Mouse (Mus musculus): Measurements from ENCODE around the gene Smyd1. TPM values are rescaled to one million over a fixed set of nuclear protein-coding genes. Genes with fewer than 3 reads are reported as not detected.

The Smyd1 gene
- polyA plus RNA-seq, 1 experiment from 2014 or later: 0.56 TPM

DNA sequence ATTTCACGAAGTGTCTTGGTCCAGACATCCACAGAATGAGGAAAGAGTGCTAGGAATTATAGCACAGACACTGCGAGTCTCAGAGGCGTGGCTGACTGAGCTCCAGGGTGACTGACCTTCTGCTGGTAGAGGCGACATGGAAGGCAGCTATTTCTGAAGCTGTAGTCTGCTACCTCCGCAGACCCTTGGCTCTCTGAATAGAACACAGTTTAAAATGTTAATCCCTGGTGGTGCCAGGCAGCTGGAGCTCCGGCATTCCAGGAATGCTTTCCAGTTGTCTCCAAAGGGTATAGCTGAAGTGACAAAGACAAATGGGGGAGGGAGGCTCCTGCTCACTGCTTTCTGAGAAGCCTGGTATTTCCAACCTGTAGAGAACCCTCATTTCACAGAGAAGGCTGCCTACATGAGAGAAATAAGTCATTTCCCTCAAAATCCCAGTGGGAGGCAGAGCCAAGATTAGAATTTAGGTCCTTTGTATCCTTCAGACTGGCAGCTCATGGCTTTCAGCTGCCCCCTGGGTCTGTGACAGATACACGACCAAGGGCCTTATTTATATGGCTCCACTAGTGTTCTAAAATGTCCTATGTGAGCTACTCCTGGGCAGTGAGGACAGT is 94.8 kb downstream of the Smyd1 start:
- DNase-seq (ENCODE audit: low spot score) (no peak), ATAC-seq (ENCODE audit: low FRiP score, low TSS enrichment) (no peak)
- Histone ChIP-seq H3K9me3 (ENCODE audit: control insufficient read depth, low read length) (no peaks in the 10 kb centered on the region), H3K27me3 (ENCODE audit: control insufficient read depth, insufficient read depth, low read length) (no peaks in the 10 kb centered on the region), H3K4me2 (replicated peaks; ENCODE audit: low read depth) (no peak overlapping the region), H3K27ac (replicated peaks) (no peak overlapping the region), H3K36me3 (ENCODE audit: control insufficient read depth, insufficient read depth, low read length) (no peaks in the 10 kb centered on the region), H3K4me1 (replicated peaks; ENCODE audit: control insufficient read depth, insufficient read depth) (no peaks in the 10 kb centered on the region), H3K4me3 (ENCODE audit: low read depth, low read length) (no peak overlapping the region), H3K9ac (ENCODE audit: low read length) (no peak overlapping the region; the same call in 1 of the 2 replicates)
- TF ChIP-seq EP300 (optimal IDR thresholded peaks at IDR 0.05) (no peak), CTCF (IDR thresholded peaks at IDR 0.05; ENCODE audit: low read depth) (no peak)
- 18% methylated on average over 7 of the region's 7 CpGs for WGBS

DNA sequence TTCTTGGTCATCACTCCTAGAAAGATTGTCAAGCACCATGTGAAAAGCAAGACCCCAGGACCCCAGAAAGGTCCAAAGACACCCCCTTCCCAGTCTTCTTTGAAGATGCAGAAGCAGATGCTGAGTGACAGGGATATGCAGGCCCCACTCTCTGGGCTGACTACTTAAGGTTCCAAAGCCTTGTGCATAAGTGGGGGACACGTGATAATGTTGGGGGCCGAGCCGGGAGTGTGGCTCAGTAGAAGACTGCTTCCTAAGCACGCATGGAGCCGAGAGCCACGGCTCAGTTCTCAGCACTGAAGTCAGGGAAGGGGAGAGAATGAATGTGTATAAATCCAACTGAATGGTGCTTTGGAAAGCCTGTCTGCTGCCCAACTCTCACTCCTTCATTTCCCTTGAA is 95.5 kb downstream of the Smyd1 start:
- 48% methylated on average over 6 of the region's 6 CpGs for WGBS
- H3K9ac ChIP-seq (ENCODE audit: low read length): no peak overlapping the region
- H3K27ac ChIP-seq (replicated peaks): no peak overlapping the region
- H3K4me3 ChIP-seq (ENCODE audit: low read depth, low read length): no peak overlapping the region
- no peaks in the 10 kb centered on the region for H3K27me3 ChIP-seq (ENCODE audit: control insufficient read depth, insufficient read depth, low read length)
- no peaks in the 10 kb centered on the region for H3K4me1 ChIP-seq (replicated peaks; ENCODE audit: control insufficient read depth, insufficient read depth)
- ATAC-seq (ENCODE audit: low FRiP score, low TSS enrichment) (no peak), DNase-seq (ENCODE audit: low spot score) (no peak)
- no peak overlapping the region for H3K4me2 ChIP-seq (replicated peaks; ENCODE audit: low read depth)
- H3K36me3 ChIP-seq (ENCODE audit: control insufficient read depth, insufficient read depth, low read length): no peaks in the 10 kb centered on the region
- H3K9me3 ChIP-seq (ENCODE audit: control insufficient read depth, low read length): no peaks in the 10 kb centered on the region
- no peak for TF ChIP-seq EP300 (optimal IDR thresholded peaks at IDR 0.05)
- no peak for TF ChIP-seq CTCF (IDR thresholded peaks at IDR 0.05; ENCODE audit: low read depth)

DNA sequence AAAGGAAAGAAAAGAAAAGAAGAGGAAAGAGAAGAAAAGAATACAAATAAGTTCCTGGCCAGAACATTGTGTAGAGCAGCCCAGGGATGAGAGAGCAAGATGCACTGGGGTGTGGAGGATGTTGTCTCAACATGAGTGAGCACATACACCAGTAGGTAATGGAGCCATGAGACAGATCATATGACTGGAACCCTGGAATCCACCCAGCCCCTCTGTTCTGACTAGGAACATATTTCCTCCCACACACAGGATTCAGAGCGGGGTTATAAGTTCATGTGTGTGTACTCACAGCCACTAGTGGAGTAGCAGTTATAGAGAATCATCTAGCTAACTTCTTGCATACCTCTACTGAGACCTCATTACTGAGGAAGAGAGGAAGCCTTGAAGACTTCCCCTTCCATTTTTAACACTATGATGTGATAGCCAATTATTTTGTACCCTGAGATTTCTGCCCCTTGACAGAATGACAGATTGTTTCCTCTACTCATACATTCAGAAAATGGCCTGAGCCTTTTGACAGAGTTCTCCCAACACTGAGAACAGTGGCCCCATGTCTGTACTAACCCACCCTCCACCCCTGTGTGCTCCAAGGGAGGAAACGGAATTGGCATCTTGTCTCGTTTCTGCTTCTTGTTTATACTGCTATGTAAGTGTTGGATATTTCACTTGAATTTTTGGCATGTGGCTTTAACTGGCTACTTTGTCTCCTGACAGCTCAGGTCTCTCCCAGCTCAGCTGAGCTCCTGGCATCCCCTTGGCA is 97.7 kb downstream of the Smyd1 start:
- no peak overlapping the region for H3K9ac ChIP-seq (ENCODE audit: low read length)
- no peak overlapping the region for H3K4me3 ChIP-seq (ENCODE audit: low read depth, low read length)
- H3K9me3 ChIP-seq (ENCODE audit: control insufficient read depth, low read length): no peaks in the 10 kb centered on the region
- no peak overlapping the region for H3K4me2 ChIP-seq (replicated peaks; ENCODE audit: low read depth)
- WGBS: 44% methylated on average over 3 of the region's 3 CpGs
- ATAC-seq (ENCODE audit: low FRiP score, low TSS enrichment) (peak; percentile 63; the same call in 1 of the 2 replicates), DNase-seq (ENCODE audit: low spot score) (no peak)
- no peaks in the 10 kb centered on the region for H3K4me1 ChIP-seq (replicated peaks; ENCODE audit: control insufficient read depth, insufficient read depth)
- no peaks in the 10 kb centered on the region for H3K36me3 ChIP-seq (ENCODE audit: control insufficient read depth, insufficient read depth, low read length)
- no peak overlapping the region for H3K27ac ChIP-seq (replicated peaks)
- H3K27me3 ChIP-seq (ENCODE audit: control insufficient read depth, insufficient read depth, low read length): no peaks in the 10 kb centered on the region
- TF ChIP-seq CTCF (IDR thresholded peaks at IDR 0.05; ENCODE audit: low read depth) (no peak), EP300 (optimal IDR thresholded peaks at IDR 0.05) (no peak)

DNA sequence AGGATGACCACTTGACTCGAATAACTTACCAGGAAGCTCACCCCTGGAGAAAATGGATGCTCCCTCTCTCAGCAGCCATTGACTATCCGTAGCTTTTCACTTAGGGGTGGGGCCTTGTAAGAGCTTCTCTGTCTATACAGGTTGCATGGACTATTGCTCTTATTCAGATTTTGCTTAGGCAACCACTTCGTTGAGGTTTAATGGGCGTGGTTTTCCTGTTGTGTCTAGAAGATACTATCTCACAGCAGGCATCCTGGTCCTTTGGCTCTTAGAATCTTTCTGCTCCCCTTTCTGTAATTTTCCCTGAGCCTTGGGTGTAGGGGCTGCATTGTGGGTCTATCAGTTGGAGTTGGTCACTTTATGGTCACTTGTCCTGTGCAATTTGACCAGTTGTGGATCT is 100.5 kb downstream of the Smyd1 start:
- Histone ChIP-seq H3K4me2 (replicated peaks; ENCODE audit: low read depth) (no peak overlapping the region), H3K36me3 (ENCODE audit: control insufficient read depth, insufficient read depth, low read length) (no peaks in the 10 kb centered on the region), H3K4me1 (replicated peaks; ENCODE audit: control insufficient read depth, insufficient read depth) (no peaks in the 10 kb centered on the region), H3K4me3 (ENCODE audit: low read depth, low read length) (no peak overlapping the region), H3K9me3 (ENCODE audit: control insufficient read depth, low read length) (no peaks in the 10 kb centered on the region), H3K9ac (ENCODE audit: low read length) (no peak overlapping the region), H3K27me3 (ENCODE audit: control insufficient read depth, insufficient read depth, low read length) (no peaks in the 10 kb centered on the region), H3K27ac (replicated peaks) (no peak overlapping the region)
- WGBS: 83% methylated on average over 4 of the region's 4 CpGs
- DNase-seq (ENCODE audit: low spot score) (no peak), ATAC-seq (ENCODE audit: low FRiP score, low TSS enrichment) (no peak)
- TF ChIP-seq CTCF (IDR thresholded peaks at IDR 0.05; ENCODE audit: low read depth) (no peak), EP300 (optimal IDR thresholded peaks at IDR 0.05) (no peak)

DNA sequence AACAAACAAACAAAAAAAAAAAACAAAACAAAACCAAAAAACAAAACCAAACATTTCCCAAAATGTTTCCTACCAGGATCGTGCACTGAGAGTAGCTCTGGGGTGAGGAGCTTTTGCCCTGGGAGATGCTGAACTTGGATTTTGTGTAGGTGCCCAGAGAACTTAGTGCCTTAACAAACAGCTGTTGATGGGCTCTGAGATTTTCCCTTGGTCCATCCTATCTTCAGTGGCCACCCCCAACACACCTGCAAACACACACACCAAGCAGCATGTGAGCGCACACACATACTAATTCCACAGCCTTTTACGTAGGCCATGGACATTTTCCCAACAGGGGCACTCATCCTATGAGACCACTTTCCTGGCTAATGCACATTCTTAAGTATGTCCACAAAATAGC is 109.6 kb downstream of the Smyd1 start:
- DNase-seq (ENCODE audit: low spot score) (no peak), ATAC-seq (ENCODE audit: low FRiP score, low TSS enrichment) (no peak)
- no peak for TF ChIP-seq CTCF (IDR thresholded peaks at IDR 0.05; ENCODE audit: low read depth)
- no peak for TF ChIP-seq EP300 (optimal IDR thresholded peaks at IDR 0.05)
- no peaks in the 10 kb centered on the region for H3K27me3 ChIP-seq (ENCODE audit: control insufficient read depth, insufficient read depth, low read length)
- H3K27ac ChIP-seq (replicated peaks): no peak overlapping the region
- H3K9me3 ChIP-seq (ENCODE audit: control insufficient read depth, low read length): no peaks in the 10 kb centered on the region
- no peak overlapping the region for H3K4me3 ChIP-seq (ENCODE audit: low read depth, low read length)
- 94% methylated on average over 3 of the region's 3 CpGs for WGBS
- H3K4me1 ChIP-seq (replicated peaks; ENCODE audit: control insufficient read depth, insufficient read depth): no peaks in the 10 kb centered on the region
- H3K9ac ChIP-seq (ENCODE audit: low read length): no peak overlapping the region
- H3K4me2 ChIP-seq (replicated peaks; ENCODE audit: low read depth): no peak overlapping the region
- no peaks in the 10 kb centered on the region for H3K36me3 ChIP-seq (ENCODE audit: control insufficient read depth, insufficient read depth, low read length)

DNA sequence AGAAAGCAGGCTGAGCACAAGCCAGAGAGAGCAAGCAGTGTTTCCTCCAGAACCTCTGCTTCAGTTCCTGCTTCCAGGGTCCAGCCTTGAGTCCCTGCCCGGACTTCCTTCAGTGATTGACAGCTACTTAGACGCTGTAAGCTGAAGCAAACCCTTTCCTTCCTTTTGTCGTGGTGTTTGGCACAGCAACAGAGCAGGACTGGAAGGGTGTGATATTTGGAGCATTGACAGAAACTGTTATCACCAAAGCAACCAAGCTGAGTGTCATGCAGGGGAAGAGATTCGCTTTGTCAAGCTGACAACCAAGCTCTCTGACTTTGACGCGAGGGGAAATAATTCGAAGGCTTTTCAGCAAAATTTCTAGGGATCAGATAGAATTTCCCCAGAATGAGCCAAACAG is 110.1 kb downstream of the Smyd1 start:
- Histone ChIP-seq H3K4me3 (ENCODE audit: low read depth, low read length) (no peak overlapping the region), H3K27me3 (ENCODE audit: control insufficient read depth, insufficient read depth, low read length) (no peaks in the 10 kb centered on the region), H3K27ac (replicated peaks) (no peak overlapping the region), H3K9ac (ENCODE audit: low read length) (no peak overlapping the region), H3K4me2 (replicated peaks; ENCODE audit: low read depth) (no peak overlapping the region), H3K9me3 (ENCODE audit: control insufficient read depth, low read length) (no peaks in the 10 kb centered on the region), H3K36me3 (ENCODE audit: control insufficient read depth, insufficient read depth, low read length) (no peaks in the 10 kb centered on the region), H3K4me1 (replicated peaks; ENCODE audit: control insufficient read depth, insufficient read depth) (no peaks in the 10 kb centered on the region)
- ATAC-seq (ENCODE audit: low FRiP score, low TSS enrichment) (no peak), DNase-seq (ENCODE audit: low spot score) (no peak)
- 61% methylated on average over 7 of the region's 7 CpGs for WGBS
- TF ChIP-seq EP300 (optimal IDR thresholded peaks at IDR 0.05) (no peak), CTCF (IDR thresholded peaks at IDR 0.05; ENCODE audit: low read depth) (no peak)
